Mouse (Mus musculus): ENCODE data around the gene Htr5a. TPM values are rescaled to one million over a fixed set of nuclear protein-coding genes. Genes with fewer than 3 reads are reported as not detected.

Htr5a gene
- polyA plus RNA-seq, 1 experiment from 2014 or later = not detected

DNA sequence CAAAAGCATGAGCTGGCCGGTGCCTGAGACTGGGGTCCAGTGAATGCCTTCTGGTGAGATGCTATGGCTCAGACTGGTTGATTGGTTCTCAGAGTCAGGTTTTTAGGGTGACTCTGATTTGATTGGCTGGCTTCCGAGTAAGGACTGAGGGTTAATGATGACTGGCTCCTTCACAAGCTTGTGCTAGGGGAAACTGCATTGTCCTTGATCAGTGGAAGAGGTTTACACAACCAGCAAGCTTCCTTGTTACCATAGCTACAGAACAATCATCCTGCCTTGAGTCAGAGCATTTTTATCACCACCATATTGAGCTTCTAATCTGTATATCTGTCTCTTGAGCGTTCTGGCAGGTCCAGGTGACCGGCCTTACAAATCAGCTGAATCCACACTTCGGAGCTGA lies 5.0 kb downstream of the Htr5a start:
- H3K27me3 ChIP-seq = peaks cover 21% of the 10 kb centered on the region
- H3K4me1 ChIP-seq (replicated peaks) = 0 out of 2 replicates have a peak, but pooled peaks cover under 1% of the 10 kb centered on the region
- no peaks in the 10 kb centered on the region for H3K9me3 ChIP-seq
- H3K36me3 ChIP-seq = no peaks in the 10 kb centered on the region
- H3K4me3 ChIP-seq (replicated peaks) = no peak overlapping the region
- no peak overlapping the region for H3K9ac ChIP-seq (replicated peaks)
- WGBS = 72% methylated on average over 5 of the region's 5 CpGs
- no peak overlapping the region for H3K27ac ChIP-seq
- H3K4me2 ChIP-seq = no peak overlapping the region
- no peak for ATAC-seq (ENCODE audit: insufficient number of reproducible peaks, insufficient read depth, low FRiP score, low TSS enrichment, low read depth)

GRCm38 (mm10) chr5:27854290-27854689 lies 12.3 kb downstream of the Htr5a start:
- Histone ChIP-seq H3K9ac (replicated peaks) (no peak overlapping the region), H3K27me3 (no peaks in the 10 kb centered on the region), H3K36me3 (no peaks in the 10 kb centered on the region), H3K4me3 (replicated peaks) (no peak overlapping the region), H3K4me2 (no peak overlapping the region), H3K9me3 (no peaks in the 10 kb centered on the region), H3K27ac (no peak overlapping the region), H3K4me1 (replicated peaks) (no peaks in the 10 kb centered on the region)
- 69% methylated on average over 1 of the region's 1 CpGs for WGBS
- ATAC-seq (ENCODE audit: insufficient number of reproducible peaks, insufficient read depth, low FRiP score, low TSS enrichment, low read depth) = no peak

GRCm38 (mm10) chr5:27855726-27856125 lies 13.8 kb downstream of the Htr5a start:
- no peak for ATAC-seq (ENCODE audit: insufficient number of reproducible peaks, insufficient read depth, low FRiP score, low TSS enrichment, low read depth)
- H3K4me3 ChIP-seq (replicated peaks) = no peak overlapping the region
- WGBS = 81% methylated on average over 2 of the region's 2 CpGs

GRCm38 (mm10) chr5:27873240-27874082 lies 31.5 kb downstream of the Htr5a start:
- Histone ChIP-seq H3K4me2 (no peak overlapping the region), H3K4me3 (replicated peaks) (no peak overlapping the region), H3K9me3 (no peaks in the 10 kb centered on the region), H3K27ac (no peak overlapping the region), H3K36me3 (no peaks in the 10 kb centered on the region), H3K27me3 (no peaks in the 10 kb centered on the region), H3K4me1 (replicated peaks) (no peaks in the 10 kb centered on the region), H3K9ac (replicated peaks) (no peak overlapping the region)
- 70% methylated on average over 8 of the region's 8 CpGs for WGBS
- no peak for ATAC-seq (ENCODE audit: insufficient number of reproducible peaks, insufficient read depth, low FRiP score, low TSS enrichment, low read depth)

More at GRCm38 (mm10) chr5:27855726-27856125, 13.8 kb downstream of the Htr5a start:
- Histone ChIP-seq H3K36me3 (no peaks in the 10 kb centered on the region), H3K4me1 (replicated peaks) (no peaks in the 10 kb centered on the region), H3K27ac (no peak overlapping the region), H3K27me3 (no peaks in the 10 kb centered on the region), H3K4me2 (no peak overlapping the region), H3K9ac (replicated peaks) (no peak overlapping the region), H3K9me3 (no peaks in the 10 kb centered on the region)

DNA sequence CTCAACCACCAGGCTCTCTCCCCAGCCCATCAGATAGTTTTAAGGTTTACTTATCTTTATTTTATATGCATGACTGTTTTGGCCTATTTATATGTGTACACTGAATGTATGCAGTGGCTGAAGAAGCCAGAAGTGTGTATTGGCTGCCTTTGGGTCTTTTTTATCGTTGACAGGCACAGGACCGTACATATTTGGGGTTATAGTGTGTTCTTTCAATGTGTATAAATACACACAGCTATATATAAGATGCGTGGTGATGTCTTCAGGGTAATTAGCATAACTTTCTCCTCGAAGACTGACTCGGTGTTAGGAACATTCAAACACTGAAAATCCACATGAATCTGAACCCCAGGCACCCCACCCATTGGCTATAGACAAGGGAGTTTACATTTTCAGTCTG lies 32.3 kb downstream of the Htr5a start:
- Histone ChIP-seq H3K27me3 (no peaks in the 10 kb centered on the region), H3K4me2 (no peak overlapping the region), H3K36me3 (no peaks in the 10 kb centered on the region), H3K9me3 (no peaks in the 10 kb centered on the region), H3K4me1 (replicated peaks) (no peaks in the 10 kb centered on the region), H3K27ac (no peak overlapping the region), H3K4me3 (replicated peaks) (no peak overlapping the region), H3K9ac (replicated peaks) (no peak overlapping the region)
- 84% methylated on average over 5 of the region's 5 CpGs for WGBS
- ATAC-seq (ENCODE audit: insufficient number of reproducible peaks, insufficient read depth, low FRiP score, low TSS enrichment, low read depth) = no peak

DNA sequence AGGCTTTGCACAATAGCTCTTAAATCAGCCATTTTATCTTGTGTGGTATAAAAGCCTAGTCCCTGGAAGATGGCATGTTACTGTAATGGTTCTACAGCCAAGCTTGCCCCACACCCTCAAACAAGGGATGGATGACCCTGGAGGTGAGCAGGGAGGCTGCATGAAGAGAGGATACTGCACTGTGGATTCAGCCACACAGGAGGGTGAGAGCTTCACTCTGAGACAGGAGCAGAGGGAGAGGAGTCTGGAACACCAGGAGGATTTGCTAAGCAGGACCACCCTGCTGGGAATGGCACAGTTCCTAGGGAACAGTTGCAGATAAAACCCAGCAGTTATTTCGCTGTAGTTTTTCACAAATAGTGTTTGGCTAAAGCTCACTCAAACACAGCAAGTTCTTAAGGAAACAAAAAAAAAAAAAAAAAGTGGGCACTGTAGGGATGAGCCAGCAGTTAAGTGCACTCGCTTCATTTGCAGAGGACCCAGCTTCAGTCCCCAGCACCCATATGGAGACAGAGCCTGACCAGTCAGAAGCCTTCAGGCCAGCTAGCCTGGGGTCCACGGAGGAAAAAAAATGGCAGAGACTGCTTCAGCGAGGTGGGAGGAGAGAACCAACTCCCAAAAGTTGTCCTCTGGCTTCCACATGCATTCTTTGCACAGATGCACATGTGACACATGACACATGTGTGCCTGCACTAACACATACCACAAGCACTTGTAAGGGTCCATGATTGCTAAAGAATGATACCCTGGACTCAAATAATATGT lies 33.6 kb downstream of the Htr5a start:
- H3K4me3 ChIP-seq (replicated peaks) = no peak overlapping the region
- ATAC-seq (ENCODE audit: insufficient number of reproducible peaks, insufficient read depth, low FRiP score, low TSS enrichment, low read depth) = no peak
- no peak overlapping the region for H3K9ac ChIP-seq (replicated peaks)
- H3K4me2 ChIP-seq = no peak overlapping the region
- H3K4me1 ChIP-seq (replicated peaks) = 0 out of 2 replicates have a peak, but pooled peaks cover under 1% of the 10 kb centered on the region
- no peak overlapping the region for H3K27ac ChIP-seq
- no peaks in the 10 kb centered on the region for H3K36me3 ChIP-seq
- no peaks in the 10 kb centered on the region for H3K9me3 ChIP-seq
- H3K27me3 ChIP-seq = no peaks in the 10 kb centered on the region
- WGBS = 67% methylated on average over 4 of the region's 4 CpGs

GRCm38 (mm10) chr5:27878356-27878755 lies 36.4 kb downstream of the Htr5a start:
- ATAC-seq (ENCODE audit: insufficient number of reproducible peaks, insufficient read depth, low FRiP score, low TSS enrichment, low read depth) = no peak
- H3K4me2 ChIP-seq = no peak overlapping the region
- H3K36me3 ChIP-seq = no peaks in the 10 kb centered on the region
- no peak overlapping the region for H3K27ac ChIP-seq
- H3K4me3 ChIP-seq (replicated peaks) = no peak overlapping the region
- 0 out of 2 replicates have a peak, but pooled peaks cover 3% of the 10 kb centered on the region for H3K4me1 ChIP-seq (replicated peaks)
- H3K9me3 ChIP-seq = no peaks in the 10 kb centered on the region
- no peak overlapping the region for H3K9ac ChIP-seq (replicated peaks)
- WGBS = 87% methylated on average over 5 of the region's 5 CpGs
- no peaks in the 10 kb centered on the region for H3K27me3 ChIP-seq

DNA sequence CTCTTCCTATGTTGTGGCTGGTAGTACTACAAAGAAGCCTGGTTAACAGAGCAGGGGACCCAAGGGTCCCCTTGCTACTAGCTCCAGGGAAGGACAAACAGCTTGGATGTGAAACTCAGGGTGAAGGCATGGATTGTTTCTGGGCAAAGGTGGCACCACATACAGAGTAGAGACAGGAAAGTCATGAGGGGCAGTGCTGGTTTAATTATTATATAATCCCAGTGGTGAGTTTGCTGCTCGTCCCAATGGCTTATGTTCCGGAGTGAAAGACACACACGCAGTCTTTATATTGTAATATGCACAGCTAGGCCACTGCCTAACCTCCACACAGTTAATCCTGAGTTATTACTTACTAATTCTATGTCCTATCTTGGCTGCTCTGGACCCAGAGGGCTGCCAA lies 37.8 kb downstream of the Htr5a start:
- ATAC-seq (ENCODE audit: insufficient number of reproducible peaks, insufficient read depth, low FRiP score, low TSS enrichment, low read depth) = no peak
- no peak overlapping the region for H3K27ac ChIP-seq
- no peaks in the 10 kb centered on the region for H3K36me3 ChIP-seq
- whole genome bisulfite sequencing = 95% methylated on average over 3 of the region's 3 CpGs
- no peaks in the 10 kb centered on the region for H3K9me3 ChIP-seq
- 0 out of 2 replicates have a peak, but pooled peaks cover 3% of the 10 kb centered on the region for H3K4me1 ChIP-seq (replicated peaks)
- H3K9ac ChIP-seq (replicated peaks) = no peak overlapping the region
- H3K27me3 ChIP-seq = no peaks in the 10 kb centered on the region
- no peak overlapping the region for H3K4me2 ChIP-seq
- H3K4me3 ChIP-seq (replicated peaks) = no peak overlapping the region

DNA sequence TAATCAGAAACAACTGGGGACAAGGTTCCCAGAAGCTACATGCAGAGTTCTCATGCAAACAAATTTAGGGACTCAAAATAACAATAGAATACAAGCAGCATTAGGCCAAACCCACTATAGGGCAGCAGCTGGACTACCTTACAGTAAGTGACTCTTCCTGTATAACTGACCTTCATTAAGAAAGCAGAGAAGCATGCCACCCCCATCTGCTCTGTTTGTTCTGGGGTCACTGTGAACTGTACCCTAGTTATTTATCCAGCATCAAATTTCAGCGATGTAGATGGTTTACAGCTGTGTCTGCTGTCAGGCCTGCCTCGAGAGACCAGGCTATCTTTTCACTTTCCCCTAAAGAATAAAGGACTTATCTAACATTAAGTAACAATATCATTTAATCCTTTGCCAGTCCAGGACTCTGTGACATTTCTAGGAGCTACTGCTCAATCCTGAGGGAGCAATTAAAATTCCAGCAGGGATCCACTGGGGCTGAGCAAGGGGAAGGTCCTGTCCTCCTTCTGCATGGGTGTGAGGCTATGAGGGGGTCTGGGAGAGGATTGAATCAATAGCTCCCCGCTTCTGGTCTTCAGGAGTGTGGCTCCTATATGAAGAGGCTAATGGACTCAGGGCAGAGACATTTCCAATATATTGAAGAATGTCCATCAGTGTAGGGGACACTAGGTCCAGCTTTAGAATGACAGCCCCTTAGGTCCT lies 38.5 kb downstream of the Htr5a start:
- H3K27me3 ChIP-seq = no peaks in the 10 kb centered on the region

DNA sequence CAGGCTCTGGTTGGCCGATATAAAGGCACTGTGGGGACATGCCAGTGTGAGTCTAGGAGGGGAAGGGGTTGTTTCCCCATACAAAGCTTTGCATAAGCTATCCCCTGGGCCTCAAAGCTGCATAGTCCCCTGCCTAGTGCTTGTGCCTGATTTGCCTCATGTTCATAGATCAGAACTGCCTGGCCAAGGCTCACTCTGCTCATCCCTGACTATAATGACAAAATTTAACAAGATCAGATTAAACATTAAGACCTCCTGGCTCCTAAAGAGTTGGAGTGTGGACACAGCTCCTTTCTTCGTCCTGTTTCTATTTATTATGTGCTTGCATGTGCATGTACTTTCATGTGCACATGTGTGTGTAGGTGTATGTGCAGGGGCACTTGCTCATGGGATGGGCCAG lies 39.3 kb downstream of the Htr5a start:
- Histone ChIP-seq H3K27ac (no peak overlapping the region), H3K4me3 (replicated peaks) (no peak overlapping the region), H3K9me3 (no peaks in the 10 kb centered on the region), H3K27me3 (no peaks in the 10 kb centered on the region), H3K36me3 (no peaks in the 10 kb centered on the region), H3K9ac (replicated peaks) (no peak overlapping the region), H3K4me1 (replicated peaks) (0 out of 2 replicates have a peak, but pooled peaks cover 3% of the 10 kb centered on the region), H3K4me2 (no peak overlapping the region)
- no peak for ATAC-seq (ENCODE audit: insufficient number of reproducible peaks, insufficient read depth, low FRiP score, low TSS enrichment, low read depth)
- WGBS = 88% methylated on average over 2 of the region's 2 CpGs

More for the DNA sequence above, 38.5 kb downstream of the Htr5a start:
- no peak overlapping the region for H3K4me3 ChIP-seq (replicated peaks)
- H3K27ac ChIP-seq = no peak overlapping the region
- H3K9me3 ChIP-seq = no peaks in the 10 kb centered on the region
- no peak for ATAC-seq (ENCODE audit: insufficient number of reproducible peaks, insufficient read depth, low FRiP score, low TSS enrichment, low read depth)
- H3K36me3 ChIP-seq = no peaks in the 10 kb centered on the region
- 0 out of 2 replicates have a peak, but pooled peaks cover 3% of the 10 kb centered on the region for H3K4me1 ChIP-seq (replicated peaks)
- WGBS = 46% methylated on average over 3 of the region's 3 CpGs
- no peak overlapping the region for H3K9ac ChIP-seq (replicated peaks)
- H3K4me2 ChIP-seq = no peak overlapping the region

- H3K27me3 ChIP-seq = no peaks in the 10 kb centered on the region
- no peaks in the 10 kb centered on the region for H3K4me1 ChIP-seq (replicated peaks)
- WGBS = 91% methylated on average over 3 of the region's 3 CpGs
- ATAC-seq (ENCODE audit: insufficient number of reproducible peaks, insufficient read depth, low FRiP score, low TSS enrichment, low read depth) = no peak
- H3K27ac ChIP-seq = no peak overlapping the region
- no peak overlapping the region for H3K4me3 ChIP-seq (replicated peaks)
- peaks cover 7% of the 10 kb centered on the region; the same call in 1 of the 2 replicates for H3K9me3 ChIP-seq
- H3K36me3 ChIP-seq = no peaks in the 10 kb centered on the region
- H3K4me2 ChIP-seq = no peak overlapping the region
- H3K9ac ChIP-seq (replicated peaks) = no peak overlapping the region
These were observed 46.1 kb downstream of the Htr5a start for GRCm38 (mm10) chr5:27888080-27888479.
